Mouse (Mus musculus) thymus, adult 2 months (tissue): ENCODE results near the gene Adat3.

Experiments used
- CTCF ChIP-seq: fragments of 200-500 bp; IDR thresholded peaks from 2 replicates; pipeline ENCODE4 v1.5.1; 2012; ENCODE audit warnings: mild to moderate bottlenecking, control low read depth, low read length, moderate library complexity, borderline replicate concordance; ENCODE audit not compliant: control insufficient read depth, poor library complexity, insufficient read depth; ENCODE audit errors: extremely low read depth
- POLR2A ChIP-seq: fragments of 200-500 bp; IDR thresholded peaks from 2 replicates; pipeline ENCODE4 v1.6.1; 2012; ENCODE audit warnings: mild to moderate bottlenecking, low read length, control low read depth, moderate library complexity; ENCODE audit not compliant: control insufficient read depth, poor library complexity, insufficient read depth; ENCODE audit errors: extremely low read depth

- TF ChIP-seq CTCF: no peak
- TF ChIP-seq POLR2A: no peak
Measured at GRCm38 (mm10) chr10:80570871-80571836, 31.5 kb upstream of the Adat3 start.
